Mouse (Mus musculus) liver, embryonic 14.5 days (tissue): ENCODE results near the gene Pex14.

Source experiments
- CTCF ChIP-seq: IDR thresholded peaks from 2 replicates; pipeline ENCODE4 v1.5.1; 2016; ENCODE audit warnings: antibody characterized with exemption, low read depth, control low read depth
- EP300 ChIP-seq: IDR thresholded peaks from 2 replicates; pipeline ENCODE4 v1.6.1; 2016; ENCODE audit warnings: antibody characterized with exemption, low read depth

DNA sequence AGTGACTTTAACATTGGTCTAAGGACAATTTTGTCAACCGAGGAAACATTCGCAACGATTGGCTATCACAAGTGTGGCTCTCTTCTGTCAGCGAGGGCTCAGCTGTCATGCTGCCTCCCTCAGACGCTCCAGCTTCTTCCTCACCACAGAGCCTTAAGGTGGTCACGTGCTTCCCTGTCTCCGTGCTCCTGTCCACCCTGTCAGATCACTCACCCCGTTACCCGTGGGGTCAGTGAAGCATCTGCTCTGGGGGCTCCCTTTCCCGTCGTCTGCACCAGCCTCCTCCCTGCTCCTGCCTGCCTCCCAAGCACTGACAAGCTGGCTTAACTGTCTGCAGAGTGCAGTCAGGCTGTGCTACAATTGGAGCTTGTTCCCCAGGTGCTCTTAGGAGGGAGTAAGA lies 119.8 kb downstream of the Pex14 start:
- no peak for TF ChIP-seq CTCF
- TF ChIP-seq EP300 = no peak
